Mouse (Mus musculus) common myeloid progenitor, adult 5-6 weeks (primary cell): ENCODE data around the gene Traf6. TPM values are rescaled to one million over a fixed set of nuclear protein-coding genes. Genes with fewer than 3 reads are reported as not detected.
"Not testable (repeated sequence)": the region's sequence is repeated elsewhere in the genome, so short reads cannot be mapped to it uniquely, and the experiment has no call there.

Experiments
- ATAC-seq: replicated peaks from 2 replicates; pipeline ENCODE4 v1.8.0; 2016; ENCODE audit warnings: low read depth, mild to moderate bottlenecking, moderate TSS enrichment, inconsistent platforms; ENCODE audit not compliant: poor library complexity, severe bottlenecking
- total RNA-seq: library from RNA; stranded (forward); fragments of 200-1000, 187-1606 nt; gene quantifications from 2 replicates; pipeline ENCODE4 v1.2.3, GENCODE M21; 2017

The Traf6 gene
- total RNA-seq, 1 experiment from 2014 or later: 21.4 TPM

- not testable (repeated sequence) for ATAC-seq
These were observed 67.4 kb downstream of the Traf6 start for GRCm38 (mm10) chr2:101745656-101746055.

GRCm38 (mm10) chr2:101746537-101746936 is 68.3 kb downstream of the Traf6 start:
- ATAC-seq: no peak

Other genes starting within 250 kb of the Traf6 start
- gene Rag2, start 53.7 kb upstream of the Traf6 start, total RNA-seq: 1.1 and 3.7 TPM in 2 replicates
- 0.14 TPM in 1 of 2 replicates, not detected in the other for gene Rag1, start 28.9 kb upstream of the Traf6 start, total RNA-seq
- 86.8 and 98.7 TPM in 2 replicates for gene B230118H07Rik, start 28.9 kb upstream of the Traf6 start, total RNA-seq
- 0.05 TPM in 2 replicates for gene Prr5l, start 204.6 kb downstream of the Traf6 start, total RNA-seq
- gene Commd9, start 207.8 kb downstream of the Traf6 start, total RNA-seq: 30.5 and 47.3 TPM in 2 replicates